Mouse (Mus musculus) liver, adult (tissue): ENCODE measurements around the gene Olfr220.

Experiments used
- GATA4 ChIP-seq: IDR thresholded peaks from 2 replicates; pipeline ENCODE4 v1.6.1; 2014; ENCODE audit warnings: mild to moderate bottlenecking, low read length; ENCODE audit not compliant: insufficient replicate concordance

The Olfr220 gene

DNA sequence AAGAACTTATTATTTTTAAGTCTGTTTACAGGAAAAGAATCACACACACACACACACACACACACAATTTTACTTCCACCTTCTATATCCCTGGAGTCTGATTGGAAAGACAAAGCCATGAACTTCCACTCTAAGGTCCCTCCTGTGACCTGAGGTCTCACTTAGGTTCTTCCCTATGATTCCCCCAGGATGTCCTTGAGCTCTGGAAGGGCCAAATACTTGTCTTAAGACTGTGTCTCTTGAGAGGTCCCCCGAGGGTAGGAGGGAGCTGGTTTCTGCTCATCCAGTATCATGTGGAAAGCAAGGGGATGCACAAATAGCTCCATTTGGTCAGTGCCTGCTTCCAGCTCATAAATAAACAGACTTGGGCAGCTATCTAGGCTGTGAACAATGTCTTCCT, at the start of gene Olfr220:
Gene Olfr220, plus strand, starts transcription at position 301 of the 400 bp plus-strand sequence.
- no peak for TF ChIP-seq GATA4

DNA sequence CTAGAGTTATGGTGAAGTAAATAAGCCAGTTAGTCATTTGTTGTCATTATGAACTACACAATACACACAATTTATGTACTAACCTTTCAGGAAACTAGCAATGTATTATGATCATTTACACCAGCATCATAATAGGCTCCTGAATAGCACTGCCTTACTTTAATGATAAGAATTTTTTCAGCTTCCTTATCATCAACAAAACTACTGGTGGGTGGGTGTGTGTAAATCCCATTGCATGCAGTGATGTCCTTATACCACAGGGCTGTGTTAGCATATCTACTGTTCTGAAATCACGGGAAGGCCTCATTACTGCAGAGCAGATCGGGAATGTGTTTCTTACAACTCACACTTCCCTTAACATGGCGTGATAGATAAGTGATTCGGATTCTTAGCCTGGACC, 18.9 kb upstream of the Olfr220 start:
- no peak for TF ChIP-seq GATA4

DNA sequence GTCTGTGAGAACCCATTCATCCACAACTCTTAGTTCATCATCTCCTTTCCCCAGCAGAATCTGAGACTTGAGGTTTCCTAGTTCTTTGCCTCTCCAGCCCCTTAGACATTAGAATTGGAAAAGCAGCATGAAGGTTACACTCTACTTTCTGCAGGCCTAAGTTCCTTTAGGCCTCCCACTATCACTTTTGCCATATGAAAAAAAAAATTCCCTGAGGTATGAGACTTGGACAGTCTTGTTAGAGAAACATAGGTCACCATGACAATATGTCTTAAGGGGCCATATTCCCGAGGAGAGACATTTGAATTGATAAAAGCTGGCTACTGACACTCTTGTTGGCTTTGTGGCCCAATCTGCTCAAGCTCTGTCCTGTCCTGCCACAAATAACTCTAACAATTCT, 18.1 kb upstream of the Olfr220 start, which contains the start of gene Olfr414:
Gene Olfr414, plus strand, starts transcription at position 301 of the 400 bp plus-strand sequence.
- TF ChIP-seq GATA4 = no peak

DNA sequence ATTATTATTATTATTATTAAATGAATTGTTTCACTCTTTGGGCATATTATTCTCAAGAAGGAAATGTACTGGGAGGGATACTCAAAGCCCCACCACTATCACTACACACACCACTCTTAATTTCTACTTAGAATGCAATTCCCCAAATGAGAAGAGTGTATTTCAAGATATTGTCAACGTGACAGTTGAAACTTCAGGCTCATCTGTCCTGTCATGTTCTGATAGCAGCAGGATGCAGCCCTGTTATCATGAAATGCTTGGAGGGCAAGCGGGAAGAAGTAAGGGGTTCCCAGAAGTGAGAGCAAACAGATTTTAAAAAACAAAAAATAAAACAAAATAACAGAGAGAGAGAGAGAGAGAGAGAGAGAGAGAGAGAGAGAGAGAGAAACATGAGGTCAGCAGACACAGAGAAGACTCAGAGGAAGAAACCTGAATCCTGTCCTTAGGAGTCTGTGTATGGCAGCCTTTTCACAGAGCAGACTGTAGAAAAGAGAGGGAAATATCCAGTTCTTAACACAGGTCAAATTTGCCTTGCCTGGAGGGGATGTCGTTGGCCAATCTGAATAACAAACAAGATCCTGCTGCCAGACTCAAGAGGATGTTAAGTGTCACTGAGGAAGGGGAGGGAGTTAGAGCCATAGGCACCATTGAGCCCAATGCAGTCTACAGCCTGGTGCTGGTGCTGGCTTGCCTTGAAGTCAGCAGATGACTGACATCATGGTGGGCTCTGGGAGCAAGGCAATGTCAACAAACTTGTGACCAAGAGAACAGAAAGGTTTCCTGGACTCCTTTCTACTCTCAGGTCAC, 15.5 kb upstream of the Olfr220 start:
- TF ChIP-seq GATA4 = no peak

DNA sequence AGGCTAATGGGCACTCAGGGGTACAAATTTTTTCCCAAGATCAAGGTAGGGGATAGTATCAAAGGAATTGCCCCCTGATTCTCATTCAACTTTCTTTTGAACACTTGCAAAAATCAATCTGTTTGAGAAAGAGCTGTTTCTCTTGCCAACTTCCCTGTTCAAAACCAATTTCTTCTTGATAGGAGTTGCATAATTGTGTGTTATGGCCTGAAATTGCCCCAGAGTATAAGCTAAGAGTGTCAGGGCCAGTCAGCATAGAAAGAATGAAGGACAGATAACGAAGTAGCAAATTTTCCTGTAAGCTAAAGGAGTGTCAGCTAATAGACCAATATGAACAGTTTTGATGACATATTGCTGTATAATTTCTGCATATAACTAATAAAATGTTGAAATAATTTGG, 14.5 kb upstream of the Olfr220 start:
- TF ChIP-seq GATA4 = no peak

DNA sequence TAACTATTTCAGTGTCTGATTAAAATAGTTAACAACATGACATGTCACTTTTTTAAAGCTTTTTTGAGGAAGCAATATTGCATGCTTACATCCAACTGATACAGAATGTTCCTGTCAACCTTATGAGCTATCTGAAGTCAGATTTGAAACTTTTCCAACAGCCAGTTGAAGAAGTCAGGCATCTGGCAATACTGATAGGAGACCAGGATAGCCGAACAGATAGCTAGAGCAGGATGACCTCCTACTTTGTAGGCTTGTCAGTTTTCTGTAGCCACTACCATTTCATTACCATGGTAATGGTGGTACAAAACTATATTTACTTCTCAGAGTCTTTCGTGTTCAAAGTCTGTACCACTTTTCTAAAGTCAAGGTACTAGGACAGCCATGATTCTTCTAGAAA, 13.5 kb upstream of the Olfr220 start:
- no peak for TF ChIP-seq GATA4

DNA sequence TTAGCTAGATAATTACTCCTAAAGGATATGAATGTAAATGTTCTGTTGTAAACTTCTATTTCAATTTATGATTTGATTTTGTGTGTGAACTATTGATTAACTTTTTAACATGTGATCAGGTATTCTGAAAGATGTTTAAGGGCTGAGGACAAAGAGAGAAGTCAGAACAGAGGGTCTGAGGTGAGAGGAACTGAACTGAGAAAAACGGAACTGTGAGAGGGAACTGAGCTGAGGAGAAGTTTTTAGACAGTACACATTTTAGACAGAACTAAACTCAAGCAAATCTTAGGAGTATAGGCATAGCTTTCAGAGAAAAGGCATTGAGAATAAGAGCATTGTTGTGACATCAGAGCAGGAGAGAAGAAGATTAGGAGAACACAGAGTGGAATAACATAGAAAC, 7.8 kb upstream of the Olfr220 start:
- no peak for TF ChIP-seq GATA4

DNA sequence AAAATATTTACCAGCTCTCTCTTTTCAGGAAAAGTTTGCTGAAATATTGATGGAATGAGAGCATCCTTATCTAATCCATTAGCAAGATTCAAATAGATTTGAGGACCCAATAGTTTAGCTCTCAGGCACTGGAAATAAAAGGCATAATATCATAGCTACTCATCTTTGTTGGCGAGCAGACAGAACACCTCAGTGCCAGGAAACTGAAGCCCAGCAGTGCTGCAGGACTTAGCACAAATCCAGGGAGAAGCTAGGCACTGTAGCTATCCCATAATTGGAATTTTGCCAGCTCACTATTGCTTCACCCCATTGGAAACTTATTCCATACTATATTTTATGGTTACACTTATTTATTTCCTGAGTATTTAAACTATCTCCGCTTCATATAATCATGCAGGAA, 13.2 kb downstream of the Olfr220 start:
- TF ChIP-seq GATA4 = no peak

DNA sequence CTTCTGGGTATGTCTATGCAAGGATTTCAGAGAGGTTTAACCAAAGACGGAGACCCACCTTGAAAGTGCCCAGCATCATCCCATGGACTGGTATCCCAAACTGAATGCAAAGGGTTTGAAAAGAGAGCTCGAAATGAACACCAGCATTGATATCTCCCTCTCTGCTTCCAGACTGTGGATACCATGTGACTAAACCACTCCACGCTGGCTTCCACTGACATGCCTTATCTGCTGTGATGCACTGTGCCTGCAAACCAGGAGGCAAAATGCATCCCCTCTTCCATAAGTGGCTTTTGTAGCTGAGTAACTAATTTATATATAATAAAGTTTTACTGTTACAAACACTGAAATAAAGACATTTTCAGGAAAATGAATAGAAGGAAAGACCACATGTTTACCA, 23.5 kb downstream of the Olfr220 start:
- TF ChIP-seq GATA4 = no peak

DNA sequence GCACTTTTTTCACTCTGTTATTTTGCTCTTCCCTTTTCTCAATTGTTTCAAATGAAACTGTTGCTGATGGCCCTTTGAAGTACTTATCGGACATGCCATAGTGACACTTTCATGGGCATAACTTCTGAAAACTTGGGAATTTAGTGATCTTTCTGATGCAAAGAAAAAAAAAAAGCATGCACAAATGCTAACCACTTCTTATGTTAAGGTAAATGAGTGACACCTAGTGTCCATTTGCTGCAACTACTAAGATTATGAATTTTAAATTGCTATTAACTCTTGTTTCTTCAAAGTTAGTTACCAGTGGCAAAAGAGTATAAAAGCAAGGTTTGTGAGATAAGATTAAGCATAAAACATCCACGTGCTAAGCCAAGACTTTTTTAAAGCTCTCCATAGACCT, 24.4 kb downstream of the Olfr220 start:
- no peak for TF ChIP-seq GATA4

DNA sequence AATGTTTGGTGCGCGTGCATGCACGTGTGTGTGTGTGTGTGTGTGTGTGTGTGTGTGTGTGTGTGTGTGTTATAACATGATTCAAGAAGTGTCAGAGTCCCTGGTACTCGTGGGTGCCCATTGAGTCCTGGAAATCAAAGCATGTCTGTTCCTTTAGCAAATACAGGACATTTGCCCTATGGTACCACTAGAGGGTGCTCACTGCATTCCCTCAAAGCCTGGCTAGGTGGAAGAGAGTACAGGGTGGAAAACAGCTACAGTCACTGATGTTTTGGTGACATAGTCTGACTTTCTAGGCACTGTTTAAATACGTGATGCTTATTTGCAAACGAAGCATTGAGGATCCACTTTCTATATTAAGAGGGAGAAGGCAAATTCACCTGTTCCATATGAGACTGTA, 27.9 kb downstream of the Olfr220 start:
- no peak for TF ChIP-seq GATA4

DNA sequence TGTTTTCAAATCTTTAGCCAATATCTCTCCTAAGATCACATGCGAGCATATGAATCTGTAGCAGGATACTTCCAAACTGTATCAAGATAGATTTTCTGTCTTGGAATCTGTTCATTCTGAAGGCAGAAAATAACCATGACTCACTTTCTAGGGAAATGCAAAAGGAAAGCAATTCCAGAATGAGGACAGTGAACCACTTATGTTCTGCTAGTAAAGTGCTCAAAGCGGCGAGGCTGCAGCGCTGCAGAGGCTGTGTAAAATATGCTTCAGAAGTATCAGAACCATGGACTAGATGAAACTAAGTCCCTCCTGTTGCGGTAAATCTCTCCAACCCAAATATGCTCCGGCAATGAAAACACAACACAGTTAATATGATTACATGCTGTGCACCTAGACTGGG, 40.7 kb downstream of the Olfr220 start:
- no peak for TF ChIP-seq GATA4

DNA sequence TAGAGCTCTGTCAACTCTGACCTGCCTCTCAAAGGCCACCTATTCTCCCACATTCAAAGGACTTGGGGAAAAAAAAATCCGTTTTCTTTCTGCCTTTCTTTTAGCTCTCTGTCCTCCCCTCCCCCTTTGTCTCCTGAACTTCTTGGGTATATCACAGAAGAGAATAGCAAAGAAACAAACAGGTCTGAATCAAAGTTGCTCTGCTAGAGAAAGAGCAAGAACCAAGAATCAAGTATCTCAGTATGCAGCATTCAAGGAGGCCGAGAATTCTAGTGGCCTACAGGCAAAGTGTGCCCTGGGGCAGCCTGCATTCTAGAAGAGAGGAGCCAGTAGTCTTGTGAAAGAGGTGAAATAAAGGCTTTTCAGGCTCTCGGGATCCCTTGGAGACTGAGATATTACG, 58.2 kb downstream of the Olfr220 start:
- TF ChIP-seq GATA4 = no peak
